Mouse (Mus musculus): ENCODE results near the gene Cuzd1.

Gene Cuzd1

DNA sequence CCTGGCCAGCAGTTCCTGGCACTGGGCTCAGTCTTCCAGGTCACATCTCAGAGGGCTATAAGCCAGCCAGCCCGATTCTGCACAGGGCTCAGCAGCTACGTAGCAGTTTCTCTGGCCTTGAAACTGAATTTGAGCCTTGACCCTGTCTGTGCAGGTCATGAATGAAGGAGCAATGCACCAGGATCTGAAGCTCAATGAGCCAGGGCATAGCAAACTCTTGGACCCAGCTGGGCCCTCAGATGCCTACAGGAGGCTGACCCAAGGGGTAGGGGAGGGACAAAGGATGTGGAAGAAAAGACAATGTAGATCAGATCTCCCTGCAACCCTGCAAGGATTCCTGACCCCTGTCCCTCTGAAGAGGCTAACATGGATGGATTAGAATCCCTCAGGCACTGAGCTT, at the start of gene Cuzd1:
Gene Cuzd1, minus strand, starts transcription at position 101 of the 400 bp plus-strand sequence.
- no peak for DNase-seq (ENCODE audit: low spot score)

DNA sequence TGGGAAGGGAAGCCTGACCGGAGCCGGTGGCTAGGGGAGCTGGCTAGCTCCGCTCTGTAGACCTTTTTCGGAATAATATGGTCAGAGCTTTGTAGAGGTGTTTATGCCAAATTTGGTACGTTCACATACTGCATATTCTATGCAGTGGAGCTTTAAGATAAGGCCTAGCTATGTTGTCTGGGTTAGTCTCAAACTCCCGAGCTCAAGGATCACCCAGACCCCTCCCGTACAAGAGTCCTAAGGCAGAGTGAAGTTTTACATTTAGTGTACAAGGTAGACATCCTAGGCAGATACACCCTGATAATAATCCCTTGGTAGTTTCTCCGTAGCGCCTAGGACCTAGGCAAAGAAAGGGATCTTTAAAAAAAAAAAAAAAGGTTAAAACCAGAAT, 49.4 kb upstream of the Cuzd1 start:
- DNase-seq (ENCODE audit: low spot score): no peak

DNA sequence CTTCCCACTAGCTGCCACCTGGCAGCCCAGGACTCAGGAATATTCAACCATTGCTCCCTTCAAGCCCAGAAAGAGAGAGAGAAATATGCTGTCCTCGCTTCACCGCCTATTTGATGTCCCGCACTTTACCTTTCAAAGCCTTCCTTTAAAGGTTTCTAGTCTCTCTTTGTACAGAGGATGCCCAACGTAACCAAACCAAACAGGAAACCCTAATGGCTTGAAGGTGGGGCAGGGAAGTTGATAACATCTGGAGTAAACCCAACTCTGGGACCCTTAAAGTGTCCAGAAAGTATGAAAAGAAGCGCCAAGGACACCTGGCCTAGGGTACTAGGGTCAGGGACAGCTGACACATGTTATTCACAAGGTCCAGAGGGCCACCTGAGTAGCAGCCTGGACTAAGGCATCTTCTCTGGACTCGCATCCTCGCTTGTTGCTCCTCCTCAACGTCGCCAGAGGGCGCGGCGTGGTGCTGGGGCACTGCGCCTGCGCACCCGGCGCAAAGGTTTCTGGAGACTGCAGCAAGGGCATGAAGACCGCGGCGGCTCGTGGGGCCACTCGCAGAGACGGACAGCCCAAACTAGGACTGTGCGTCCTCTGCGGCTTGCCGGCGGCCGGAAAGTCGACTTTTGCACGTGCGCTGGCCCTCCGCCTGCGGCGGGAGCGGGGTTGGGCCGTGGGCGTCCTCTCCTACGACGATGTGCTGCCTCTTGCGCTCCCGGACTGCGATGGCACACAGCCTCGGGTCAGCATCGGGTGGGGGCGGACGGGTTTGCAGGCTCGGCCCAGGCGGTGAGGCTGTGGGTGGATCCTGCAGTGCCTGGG, 48.8 kb upstream of the Cuzd1 start, which contains the start of gene Pstk:
Gene Pstk, plus strand, starts transcription at position 494 of the 822 bp plus-strand sequence.
- DNase-seq (ENCODE audit: low spot score): peak; percentile 85

DNA sequence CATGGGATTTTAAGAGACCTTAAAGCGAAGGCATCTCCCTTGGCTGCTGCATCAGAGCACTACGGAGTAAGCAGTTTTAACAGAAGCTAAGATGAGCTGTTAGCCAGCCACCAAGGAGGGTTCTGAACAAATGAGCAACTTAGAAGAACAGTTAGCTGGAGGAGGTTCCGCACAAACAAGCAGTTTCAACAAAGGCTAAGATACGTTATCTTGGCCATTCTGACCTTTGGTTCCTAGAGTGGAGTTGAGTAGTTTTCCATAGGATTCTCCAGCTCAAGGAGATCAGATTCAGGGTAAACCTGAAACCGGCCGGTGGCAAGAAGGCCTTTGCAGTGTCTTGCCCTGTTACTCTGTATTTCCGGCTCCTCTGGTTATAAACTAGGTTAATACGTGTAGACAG, 42.0 kb upstream of the Cuzd1 start:
- DNase-seq (ENCODE audit: low spot score): no peak

DNA sequence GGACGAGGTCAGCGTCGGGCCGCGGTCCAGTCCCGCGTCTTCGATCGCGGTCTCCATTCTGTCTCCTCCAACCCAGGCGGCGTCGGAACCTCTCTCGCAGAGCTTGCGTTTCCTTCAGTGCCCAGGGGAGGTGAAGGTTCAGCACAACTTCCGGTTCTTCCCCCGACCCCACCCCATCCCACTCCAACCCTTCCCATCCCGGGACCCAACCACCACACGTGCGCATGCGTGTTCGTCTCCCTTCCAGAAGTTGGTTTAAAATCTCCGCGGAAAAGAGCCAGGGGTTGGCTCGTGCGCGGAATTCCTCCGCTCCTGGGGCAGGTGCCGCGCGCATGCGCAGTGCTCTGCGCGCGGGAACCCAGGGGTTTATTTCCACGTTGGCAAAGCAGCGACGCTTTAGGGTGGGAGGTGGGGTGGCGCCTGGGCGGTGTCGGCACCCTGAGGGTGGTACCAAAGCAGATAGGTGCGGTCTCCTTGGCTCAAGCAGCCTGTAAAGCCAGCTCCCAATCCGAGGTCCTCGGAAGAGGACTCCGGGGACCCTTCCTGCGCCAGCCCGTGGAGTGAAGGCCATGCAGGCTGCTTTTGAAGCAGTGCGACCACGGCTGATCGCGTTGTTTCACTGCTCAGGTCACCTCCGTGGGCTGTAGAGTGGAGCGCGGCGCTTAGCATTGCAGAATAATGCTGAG, 40.7 kb upstream of the Cuzd1 start, which contains the start of gene 2310057M21Rik:
Gene 2310057M21Rik, minus strand, starts transcription at position 145 of the 686 bp plus-strand sequence.
- DNase-seq (ENCODE audit: low spot score): peak; percentile 98

DNA sequence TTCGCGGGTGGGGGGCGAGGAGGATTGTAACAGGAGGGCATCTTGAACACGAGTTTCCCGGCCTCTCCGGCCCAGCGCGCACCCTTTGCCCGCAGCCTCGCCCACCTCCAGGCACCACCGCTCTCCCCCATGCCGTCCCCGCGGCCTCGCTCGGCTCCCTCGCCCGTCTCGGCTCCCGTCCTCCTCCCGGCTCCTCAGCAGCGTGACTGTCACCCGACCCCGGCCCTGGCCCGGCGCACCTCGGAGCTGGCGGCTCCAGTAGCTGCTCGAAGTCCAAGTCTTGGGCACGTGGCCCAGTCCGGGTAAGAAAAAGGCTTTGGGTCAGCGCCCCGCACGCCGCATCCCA, 40.1 kb upstream of the Cuzd1 start:
- no peak for DNase-seq (ENCODE audit: low spot score)

DNA sequence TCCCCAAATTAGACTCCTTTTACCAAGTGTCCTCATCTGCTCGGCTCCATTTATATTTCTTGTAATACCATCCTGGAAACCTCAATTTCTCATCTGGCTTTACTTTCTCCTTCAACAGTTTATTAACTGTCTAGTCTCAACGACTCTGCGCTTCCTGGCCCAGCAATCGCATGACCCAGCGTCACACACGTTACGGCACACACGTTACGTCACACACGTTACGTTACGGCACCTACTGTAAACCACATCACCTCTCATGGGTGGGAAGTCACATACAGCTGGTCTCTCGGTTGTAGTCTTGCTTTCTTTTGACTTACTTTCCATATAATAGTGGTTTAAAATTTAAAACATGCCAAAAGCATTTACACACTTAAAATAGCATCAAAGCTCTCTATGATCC, 34.0 kb upstream of the Cuzd1 start:
- DNase-seq (ENCODE audit: low spot score): no peak

DNA sequence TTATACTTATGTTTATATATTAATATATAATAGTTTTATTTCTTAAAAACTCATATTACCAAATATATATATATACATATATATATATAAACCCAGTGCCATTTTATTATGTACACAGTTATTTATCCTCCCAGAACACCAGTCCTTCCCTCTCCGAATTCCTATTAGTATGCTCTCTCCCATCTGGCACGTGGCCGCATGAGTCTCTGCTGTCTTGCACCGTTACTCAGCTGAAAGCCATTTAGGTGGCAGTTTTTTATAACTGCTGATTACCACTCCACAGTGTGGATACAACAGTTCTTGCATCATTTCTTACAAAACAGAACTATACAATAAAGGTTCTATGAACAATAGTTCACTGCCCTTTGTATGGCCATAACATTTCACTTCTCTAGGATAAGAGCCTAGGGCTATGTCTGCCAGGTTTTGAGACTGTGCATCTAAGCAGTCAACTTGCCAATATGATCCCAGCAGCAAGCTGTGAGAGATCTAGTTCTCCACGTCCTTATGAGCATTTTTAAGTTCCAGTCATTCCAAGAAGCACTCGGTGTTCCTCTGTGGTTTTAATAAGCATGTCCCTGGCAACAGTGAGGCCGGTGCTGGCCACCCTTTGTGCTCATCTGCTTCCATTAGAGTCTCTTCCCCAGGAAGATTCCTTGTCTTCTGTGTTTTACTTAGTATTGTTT, 23.9 kb upstream of the Cuzd1 start:
- DNase-seq (ENCODE audit: low spot score): peak; percentile 21

DNA sequence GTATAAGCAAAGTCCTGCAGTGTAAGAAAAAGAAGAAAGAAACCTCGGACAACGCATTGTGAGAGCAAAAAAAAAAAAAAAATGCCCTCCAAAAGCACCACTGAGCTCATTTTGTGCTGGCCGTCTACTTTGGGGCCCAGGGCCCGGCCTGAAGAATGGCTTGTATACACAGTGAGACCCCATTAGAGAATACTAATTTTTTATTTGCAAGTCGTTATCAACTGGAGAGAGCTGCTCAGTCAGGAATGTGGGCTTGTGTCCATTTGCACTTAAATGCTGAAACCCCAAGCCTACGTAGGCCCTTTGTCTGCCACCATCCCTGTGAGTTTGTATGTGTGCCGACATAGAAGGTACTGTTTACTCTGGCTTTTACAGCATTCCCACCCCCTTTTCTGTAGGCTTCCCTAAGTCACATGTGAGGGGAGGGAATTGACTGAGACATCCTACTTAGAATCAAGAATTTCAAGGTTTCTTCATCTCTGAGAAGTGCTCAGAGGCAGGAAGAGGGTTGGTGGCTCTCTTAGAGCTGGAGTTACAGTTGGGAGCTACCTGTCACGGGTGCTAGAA, 15.5 kb upstream of the Cuzd1 start:
- no peak for DNase-seq (ENCODE audit: low spot score)

DNA sequence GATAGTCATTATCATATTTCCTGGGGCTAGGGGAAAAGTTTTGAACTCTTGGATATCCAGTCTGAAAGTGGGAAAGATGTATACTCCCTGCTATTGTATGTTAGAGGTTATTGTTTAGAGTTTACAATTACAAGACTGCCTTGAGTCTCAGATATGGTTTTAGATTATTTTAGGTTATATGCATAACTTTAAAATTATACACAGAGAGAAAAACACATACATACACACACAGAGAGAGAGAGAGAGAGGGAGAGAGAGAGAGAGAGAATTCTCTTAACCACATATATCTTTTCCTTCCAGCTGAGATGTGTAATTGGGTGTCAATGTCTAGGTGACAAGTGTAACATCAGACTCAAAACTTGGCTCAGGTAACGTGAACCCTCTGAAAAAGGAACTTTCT, 11.5 kb upstream of the Cuzd1 start, which contains the start of gene Fam24a:
Gene Fam24a, plus strand, starts transcription at position 301 of the 400 bp plus-strand sequence.
- no peak for DNase-seq (ENCODE audit: low spot score)

DNA sequence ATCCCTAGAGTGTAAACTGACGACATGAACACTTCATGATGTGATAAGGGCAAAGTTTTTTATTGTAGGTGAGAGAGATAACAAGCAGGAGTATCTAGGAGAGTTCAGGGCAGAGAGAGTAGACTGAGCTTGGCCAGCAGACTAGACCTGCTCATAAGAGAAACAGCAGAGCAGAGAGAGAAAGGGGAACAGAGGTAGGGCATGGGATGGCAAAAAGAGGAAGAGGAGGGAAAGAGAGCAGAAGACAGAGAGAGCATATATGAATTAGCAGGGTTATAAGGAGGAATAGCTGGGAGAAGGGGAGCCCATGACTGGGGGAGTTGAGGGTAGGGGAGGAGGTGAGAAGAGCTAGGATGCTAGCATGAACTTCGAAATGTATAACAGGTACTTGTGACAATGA, 9.6 kb upstream of the Cuzd1 start:
- no peak for DNase-seq (ENCODE audit: low spot score)

DNA sequence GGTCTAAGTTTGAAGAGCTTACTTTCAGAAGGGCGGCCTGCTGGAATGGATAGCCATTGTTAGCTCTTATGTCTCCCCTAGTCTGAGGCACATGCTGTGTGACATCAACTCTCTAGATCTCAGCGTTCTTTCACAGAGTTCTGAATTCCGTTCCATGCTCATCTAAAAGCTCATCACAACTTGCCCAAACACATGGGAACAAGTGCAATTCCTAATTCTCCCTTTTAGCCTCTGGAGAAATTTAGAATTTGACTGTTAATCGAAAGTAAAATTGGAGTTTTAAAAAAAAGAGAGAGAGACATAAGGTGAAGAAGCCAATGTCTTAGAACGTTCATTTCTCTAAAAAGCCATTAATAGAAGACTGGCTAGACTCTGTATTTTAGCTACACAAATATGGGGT, 7.3 kb upstream of the Cuzd1 start, which contains the start of gene Fam24b:
Gene Fam24b, minus strand, starts transcription at position 101 of the 400 bp plus-strand sequence.
- no peak for DNase-seq (ENCODE audit: low spot score)

DNA sequence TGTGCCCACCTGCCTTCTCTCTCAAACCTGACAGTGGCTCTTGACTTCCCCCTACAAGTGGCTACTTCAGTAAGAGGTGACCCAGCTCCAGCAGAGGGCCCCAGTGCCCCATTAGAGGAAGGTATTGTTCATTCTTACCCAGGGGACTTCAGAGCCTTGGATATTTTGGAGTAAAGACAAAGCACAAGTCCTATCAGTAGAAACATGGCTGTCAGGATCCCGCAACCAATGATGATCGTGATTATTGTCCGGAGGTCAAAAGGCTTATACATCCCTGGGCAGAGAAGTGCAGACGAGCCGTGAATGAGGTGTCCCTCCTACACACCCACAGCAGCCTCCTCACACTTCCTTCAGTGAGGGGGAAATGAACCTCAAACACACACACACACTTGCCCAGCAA, 5.0 kb upstream of the Cuzd1 start:
- no peak for DNase-seq (ENCODE audit: low spot score)

DNA sequence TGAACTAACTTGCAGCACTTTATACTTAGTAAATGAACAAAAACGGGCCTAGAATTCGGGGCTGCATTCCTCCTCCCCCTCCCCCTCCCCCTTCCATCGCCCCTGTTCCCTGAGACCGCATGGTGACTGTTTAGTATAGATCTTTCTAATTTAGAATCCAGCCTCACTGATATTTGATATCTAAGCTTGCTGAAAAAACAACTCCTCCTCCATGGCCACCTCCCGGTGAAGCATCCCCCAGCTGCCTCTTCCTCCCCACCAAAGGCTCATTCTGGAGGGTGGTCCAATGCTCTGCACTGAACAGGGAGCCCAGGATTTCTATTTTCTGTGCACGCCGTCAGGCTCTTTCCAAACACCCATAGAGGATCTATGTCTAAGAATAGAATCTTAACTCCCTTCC, 3.8 kb downstream of the Cuzd1 start:
- DNase-seq (ENCODE audit: low spot score): no peak

DNA sequence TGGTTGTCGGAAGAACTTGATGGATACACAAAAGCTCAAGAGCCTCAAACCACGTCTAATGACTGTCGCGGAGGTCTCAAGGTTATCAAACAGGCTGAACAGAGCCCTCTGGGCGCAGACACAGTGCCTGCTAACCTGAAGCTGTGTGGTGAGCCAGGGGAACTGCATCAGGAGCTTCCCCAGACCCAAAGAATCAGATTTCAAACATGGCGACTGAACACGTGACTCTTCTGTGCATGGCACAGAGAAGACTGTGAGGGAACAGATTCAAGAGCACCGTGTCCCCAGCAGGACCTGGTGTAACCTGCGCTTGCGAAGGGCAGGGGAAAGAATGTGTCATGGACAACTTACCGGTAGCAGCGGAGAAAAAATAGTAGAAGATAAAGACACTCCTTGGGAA, 4.5 kb downstream of the Cuzd1 start:
- no peak for DNase-seq (ENCODE audit: low spot score)

DNA sequence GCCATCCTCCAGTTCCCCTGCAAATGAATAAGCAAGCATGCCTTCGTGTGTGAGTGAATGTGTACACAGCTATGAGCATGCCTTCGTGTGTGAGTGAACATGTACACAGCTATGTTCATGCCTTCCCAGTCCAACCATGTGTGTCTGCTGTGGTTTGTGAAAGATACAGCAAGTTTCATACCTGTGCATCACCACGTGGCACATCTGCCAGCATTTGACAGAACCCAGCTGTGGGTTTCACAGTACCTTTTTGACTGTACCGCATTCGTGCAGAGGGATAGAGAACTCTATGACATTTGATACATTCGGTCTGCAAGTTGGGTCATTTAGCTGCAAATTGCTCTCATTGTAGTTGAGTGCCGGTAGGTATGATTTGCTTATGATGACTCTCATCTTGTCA, 7.6 kb downstream of the Cuzd1 start:
- no peak for DNase-seq (ENCODE audit: low spot score)

DNA sequence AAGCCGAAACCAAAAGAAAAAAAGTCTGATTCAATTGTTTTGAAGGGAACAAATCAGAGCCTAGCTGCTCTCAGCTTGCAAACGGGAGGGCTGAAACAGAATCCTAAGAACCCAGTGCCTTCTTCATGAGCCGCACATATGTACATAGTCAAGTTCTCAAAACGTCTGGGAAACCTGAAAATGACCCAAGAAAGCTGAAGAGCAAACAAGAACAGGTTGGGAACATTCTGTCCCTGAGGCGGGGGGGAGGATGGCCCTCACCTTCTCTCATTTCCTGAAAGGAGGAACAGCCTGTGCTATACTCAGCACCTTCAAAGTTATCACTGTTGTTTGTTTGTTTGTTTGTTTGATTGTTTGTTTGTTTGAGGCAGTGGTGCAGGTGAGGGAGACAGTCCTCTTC, 15.4 kb downstream of the Cuzd1 start:
- no peak for DNase-seq (ENCODE audit: low spot score)

DNA sequence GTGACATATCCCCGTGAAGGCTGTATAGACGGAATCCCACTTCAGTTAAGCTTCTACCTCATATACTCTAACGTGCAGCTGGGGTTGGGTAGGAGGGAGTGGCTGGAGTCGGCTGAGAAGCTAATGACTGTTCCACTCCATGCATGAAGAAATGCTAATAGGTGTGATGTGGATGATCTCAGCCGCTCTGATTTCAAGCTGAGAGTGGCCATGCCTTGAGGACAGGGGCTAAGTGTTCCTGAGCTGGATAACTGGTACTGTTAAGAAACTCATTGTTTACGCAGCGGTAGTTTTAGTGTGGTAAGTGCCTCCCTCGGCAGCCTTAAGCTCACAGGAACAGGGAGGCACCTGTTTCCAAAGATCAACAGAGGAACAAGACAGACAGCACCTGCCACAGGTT, 18.8 kb downstream of the Cuzd1 start:
- no peak for DNase-seq (ENCODE audit: low spot score)

DNA sequence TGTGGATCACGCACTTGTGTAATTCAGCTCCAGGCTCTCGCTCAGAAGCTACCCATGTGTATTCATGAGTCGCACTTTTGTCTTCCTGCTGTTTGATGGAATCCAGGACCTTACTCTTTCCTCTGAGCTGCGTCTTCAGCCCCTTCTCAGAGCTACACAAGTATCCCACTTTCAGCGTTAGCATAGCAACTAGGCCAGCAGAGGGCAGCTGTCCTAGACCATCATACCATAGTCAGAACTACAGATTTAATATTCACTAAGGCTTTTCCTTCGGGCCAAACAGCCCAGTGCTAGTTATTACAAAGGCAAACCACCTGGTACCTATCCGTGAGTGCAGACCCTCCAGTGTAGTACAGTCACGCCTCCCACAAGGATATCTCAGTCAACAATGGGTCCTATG, 24.9 kb downstream of the Cuzd1 start:
- DNase-seq (ENCODE audit: low spot score): no peak

DNA sequence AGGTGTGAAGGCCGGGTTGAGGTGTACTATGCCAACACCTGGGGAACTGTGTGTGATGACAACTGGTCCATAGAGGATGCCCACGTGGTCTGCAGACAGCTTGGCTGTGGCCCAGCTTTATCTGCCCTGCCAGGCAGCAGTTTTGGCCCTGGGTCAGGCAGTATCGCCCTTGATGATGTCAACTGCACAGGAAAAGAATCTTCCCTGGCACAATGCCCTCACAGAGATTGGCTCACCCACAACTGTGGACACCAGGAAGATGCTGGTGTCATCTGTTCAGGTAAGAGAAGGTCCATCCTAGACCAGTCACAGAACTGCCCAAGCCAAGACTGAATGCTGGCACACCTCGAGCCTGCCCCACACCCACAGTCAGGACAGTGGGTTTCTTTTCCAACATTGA, 56.2 kb downstream of the Cuzd1 start:
- no peak for DNase-seq (ENCODE audit: low spot score)

DNA sequence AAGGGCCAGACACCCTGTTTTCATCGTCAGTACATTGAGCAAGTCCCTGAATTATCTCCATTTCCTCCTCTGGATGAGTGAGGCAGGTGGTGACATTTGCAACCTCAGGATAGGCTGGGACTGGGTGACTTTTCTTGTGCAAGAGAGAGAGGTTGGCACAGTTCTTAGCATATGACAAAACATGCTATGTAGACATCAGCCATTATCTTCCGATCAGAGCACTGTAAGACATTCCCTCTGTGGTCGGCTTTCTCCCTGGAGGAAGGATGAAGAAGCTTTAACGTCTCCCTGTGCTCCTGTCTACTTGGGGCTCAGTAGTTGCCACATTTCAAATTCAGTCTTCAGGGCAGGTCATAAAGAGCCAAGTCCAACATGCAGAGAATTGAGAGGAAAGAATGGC, 57.8 kb downstream of the Cuzd1 start:
- no peak for DNase-seq (ENCODE audit: low spot score)

DNA sequence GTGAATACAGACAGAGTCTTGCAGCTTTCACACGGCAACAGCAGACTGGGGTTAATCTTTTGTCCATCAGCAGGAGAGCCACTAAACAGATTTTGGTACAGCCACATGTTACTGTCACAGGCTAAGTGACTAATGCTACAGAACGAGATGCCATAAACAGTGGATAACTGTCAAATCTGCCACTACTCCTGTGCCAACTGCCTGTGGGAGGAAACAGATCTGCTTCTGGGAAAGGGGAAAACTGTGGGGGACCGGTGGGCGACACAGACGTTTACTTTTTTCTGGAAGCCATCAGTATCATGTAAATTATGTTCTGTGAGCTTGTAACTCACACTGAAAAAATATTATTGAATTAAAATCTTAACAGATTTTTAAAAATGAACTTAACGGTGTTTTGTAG, 61.1 kb downstream of the Cuzd1 start:
- no peak for DNase-seq (ENCODE audit: low spot score)

Measured in adipocyte (in vitro differentiated cells).